Mouse (Mus musculus) kidney, postnatal 14 days (tissue): Measurements from ENCODE around the gene Gm9376.

Source experiments
- DNase-seq: peaks from one replicate; pipeline ENCODE4 v3.0.0; 2022; ENCODE audit warnings: mixed read lengths

The Gm9376 gene

GRCm38 (mm10) chr14:118266660-118267059 is at the start of gene Gm9376:
Gene Gm9376, plus strand, starts transcription at chr14:118266960.
- DNase-seq, result no peak

GRCm38 (mm10) chr14:118220885-118221284 is 45.9 kb upstream of the Gm9376 start:
- no peak for DNase-seq

- DNase-seq, result no peak
Observed at GRCm38 (mm10) chr14:118225061-118225743, 41.6 kb upstream of the Gm9376 start.

GRCm38 (mm10) chr14:118225911-118226310 is 40.8 kb upstream of the Gm9376 start:
- DNase-seq, result no peak

GRCm38 (mm10) chr14:118226471-118227155 is 40.1 kb upstream of the Gm9376 start:
- DNase-seq, result no peak

- DNase-seq, result no peak
Observed at GRCm38 (mm10) chr14:118232381-118232970, 34.3 kb upstream of the Gm9376 start.

GRCm38 (mm10) chr14:118233786-118234540 is 32.8 kb upstream of the Gm9376 start:
- no peak for DNase-seq

GRCm38 (mm10) chr14:118234541-118235210 is 32.1 kb upstream of the Gm9376 start:
- DNase-seq, result peak; percentile 5

GRCm38 (mm10) chr14:118235361-118235972 is 31.3 kb upstream of the Gm9376 start:
- DNase-seq, result peak; percentile 14

GRCm38 (mm10) chr14:118235973-118236885 is 30.5 kb upstream of the Gm9376 start:
- DNase-seq, result peak; percentile 32

GRCm38 (mm10) chr14:118236886-118237289 is 29.9 kb upstream of the Gm9376 start, which contains the start of gene Sox21:
Gene Sox21, minus strand, starts transcription at chr14:118237030.
- DNase-seq, result peak; percentile 59

- no peak for DNase-seq
Observed at GRCm38 (mm10) chr14:118237786-118238185, 29.0 kb upstream of the Gm9376 start.

- no peak for DNase-seq
Observed at GRCm38 (mm10) chr14:118239351-118239750, 27.4 kb upstream of the Gm9376 start.

GRCm38 (mm10) chr14:118241416-118241815 is 25.3 kb upstream of the Gm9376 start:
- no peak for DNase-seq

- no peak for DNase-seq
Observed at GRCm38 (mm10) chr14:118253381-118253780, 13.4 kb upstream of the Gm9376 start.

GRCm38 (mm10) chr14:118268849-118269248 is 2.1 kb downstream of the Gm9376 start:
- no peak for DNase-seq

GRCm38 (mm10) chr14:118272594-118273555 is 6.1 kb downstream of the Gm9376 start:
- DNase-seq, result no peak

GRCm38 (mm10) chr14:118277704-118278498 is 11.1 kb downstream of the Gm9376 start:
- DNase-seq, result no peak

- DNase-seq, result no peak
Observed at GRCm38 (mm10) chr14:118282272-118282671, 15.5 kb downstream of the Gm9376 start.
